In genomic region chr17:56200586-56200985, GRCm38 (mm10) we compare ENCODE assay signal across 12 mouse cellular contexts. TPM values are rescaled to one million over a fixed set of nuclear protein-coding genes. Genes with fewer than 3 reads are reported as not detected.
DNase-seq lines count a peak whose midpoint lies in the region; TF ChIP-seq lines count a peak whose summit lies in the region.
"Had no signal": no experiment of that assay in that cellular context is flagged by ENCODE, and none has a peak within 500 bp of the region (broad histone marks: within the 10 kb centered on the region; RNA-seq: fewer than 3 reads in every experiment).

No protein-coding gene starts in this region.

- peak; percentile 58 for TF ChIP-seq CTCF in layer of hippocampus, adult 2 months (conservative IDR thresholded peaks at IDR 0.05)
- peak; percentile 34; the same call in 1 of the 2 replicates for TF ChIP-seq CTCF in cortical plate, adult 2 months (IDR thresholded peaks at IDR 0.05; ENCODE audit: extremely low read depth, insufficient read depth, low read length)

- no peak overlapping the region for H3K4me3 ChIP-seq in layer of hippocampus, adult 2 months
- H3K4me3 ChIP-seq in cortical plate, adult 2 months (ENCODE audit: insufficient read depth, low read length), result no peak overlapping the region
- H3K4me3 ChIP-seq: embryonic facial prominence, embryonic 15.5 days; hindbrain, embryonic 12.5 days; lung, embryonic 15.5 days had no signal

- no peak for DNase-seq in layer of hippocampus, adult 2 months (ENCODE audit: low spot score in 2 of 2)
- no peak for DNase-seq in layer of hippocampus, postnatal 36 days
- DNase-seq in 3T3-L1 (ENCODE audit: low read depth, low spot score) (peak; percentile 21), A20 (ENCODE audit: low read depth, low spot score) (peak; percentile 18)
- DNase-seq in c-Kit-positive CD71-positive TER-119-positive erythroid progenitor cells, embryonic 14.5 days (ENCODE audit: low spot score), result no peak
- no peak for DNase-seq in thymus, adult 18-20 months
- DNase-seq: cerebellum, postnatal 25 days; kidney, postnatal 10 days had no signal

- H3K27ac ChIP-seq in layer of hippocampus, adult 2 months, result no peak overlapping the region
- H3K27ac ChIP-seq in cortical plate, adult 2 months (ENCODE audit: insufficient read depth, low read length), result no peak overlapping the region
- H3K27ac ChIP-seq: embryonic facial prominence, embryonic 15.5 days; hindbrain, embryonic 12.5 days; lung, embryonic 15.5 days had no signal

- no peaks in the 10 kb centered on the region for H3K4me1 ChIP-seq in cortical plate, adult 2 months (ENCODE audit: control insufficient read depth, insufficient read depth, low read length)
- H3K4me1 ChIP-seq: embryonic facial prominence, embryonic 15.5 days; hindbrain, embryonic 12.5 days; lung, embryonic 15.5 days had no signal

- TF ChIP-seq POLR2A in cortical plate, adult 2 months (IDR thresholded peaks at IDR 0.05; ENCODE audit: extremely low read depth, insufficient read depth, low read length), result no peak

RNA-seq across cellular contexts. Expression of gene Mydgf, which starts 16.9 kb away (rescaled TPM):
- total RNA-seq in layer of hippocampus, adult 2 months (2021), result 10 to 100 TPM; 40.6 to 41.1 TPM
- 10 to 100 TPM; 40.9 to 44.0 TPM for total RNA-seq in layer of hippocampus, postnatal 36 days (2021)
- polyA plus RNA-seq in cortical plate, adult 2 months (2012; rRNA removed), result 43.3 and 45.8 TPM in 2 replicates

RNA-seq across cellular contexts. Expression of gene Dpp9, which starts 18.1 kb away (rescaled TPM):
- 10 to 100 TPM; 65.3 to 66.1 TPM for total RNA-seq in layer of hippocampus, adult 2 months (2021)
- 10 to 100 TPM; 68.2 to 70.9 TPM for total RNA-seq in layer of hippocampus, postnatal 36 days (2021)
- polyA plus RNA-seq in cortical plate, adult 2 months (2012; rRNA removed), result 51.2 and 52.0 TPM in 2 replicates

RNA-seq across cellular contexts. Expression of gene Tnfaip8l1, which starts 38.3 kb away (rescaled TPM):
- 1 to 10 TPM; 5.4 to 7.0 TPM for total RNA-seq in layer of hippocampus, adult 2 months (2021)
- total RNA-seq in layer of hippocampus, postnatal 36 days (2021), result 1 to 10 TPM; 5.3 to 7.3 TPM
- polyA plus RNA-seq in cortical plate, adult 2 months (2012; rRNA removed), result 7.5 and 8.5 TPM in 2 replicates

RNA-seq across cellular contexts. Expression of gene Fem1a, which starts 56.0 kb away (rescaled TPM):
- total RNA-seq in layer of hippocampus, adult 2 months (2021), result 10 to 100 TPM; 36.4 to 37.1 TPM
- 10 to 100 TPM; 34.3 to 35.7 TPM for total RNA-seq in layer of hippocampus, postnatal 36 days (2021)
- polyA plus RNA-seq in cortical plate, adult 2 months (2012; rRNA removed), result 23.3 and 24.1 TPM in 2 replicates

Comparison
In these comparisons a context has a peak if more than half of its experiments do, and no peak if none do; other contexts are left out.
1. DNase-seq: peak in 3T3-L1 (single experiment) and A20 (single experiment); none in layer of hippocampus, adult 2 months (0 of 2), layer of hippocampus, postnatal 36 days (0 of 2), c-Kit-positive CD71-positive TER-119-positive erythroid progenitor cells, embryonic 14.5 days (single experiment) and thymus, adult 18-20 months (0 of 2).